Mouse (Mus musculus) olfactory bulb, adult 2 months (tissue): ENCODE measurements at regions not wholly inside any gene's neighbourhood (a gene's known extent, or its start where the extent isn't known, plus 50 kb on each side); places are given as distances from the start of the nearest gene placed in this dataset.

Experiments
- CTCF ChIP-seq: fragments of 200-500 bp; IDR thresholded peaks from 2 replicates; pipeline ENCODE4 v1.5.1; 2012; ENCODE audit warnings: low read depth, mild to moderate bottlenecking, low read length, moderate library complexity; ENCODE audit not compliant: insufficient read depth
- POLR2A ChIP-seq: fragments of 200-500 bp; IDR thresholded peaks from 2 replicates; pipeline ENCODE4 v1.6.1; 2012; ENCODE audit warnings: mild to moderate bottlenecking, low read depth, low read length, moderate library complexity; ENCODE audit not compliant: insufficient read depth

- TF ChIP-seq POLR2A (no peak), CTCF (no peak)
These were observed 76.2 kb upstream of the Nrbf2 start for GRCm38 (mm10) chr10:67361281-67361680.
